Mouse (Mus musculus) hindbrain, embryonic 13.5 days (tissue): Measurements from ENCODE around the gene Satb2. TPM values are rescaled to one million over a fixed set of nuclear protein-coding genes. Genes with fewer than 3 reads are reported as not detected.

ENCODE experiments used
- ATAC-seq: fragments of 200-750 bp; cut with Nextera tagmentation; 2 replicates; pipeline ENCODE4 v1.8.0; 2017; ENCODE audit warnings: moderate TSS enrichment; ENCODE audit not compliant: low FRiP score
- H3K27ac ChIP-seq: fragments of 300-500 bp; sonication (generic); 2 replicates; pipeline ENCODE4 v1.5.1; 2015; ENCODE audit warnings: inconsistent platforms, mild to moderate bottlenecking, moderate library complexity
- H3K27me3 ChIP-seq: fragments of 300-500 bp; sonication (generic); 2 replicates; pipeline ENCODE4 v1.6.1; 2015; ENCODE audit warnings: mild to moderate bottlenecking, inconsistent platforms
- H3K36me3 ChIP-seq: fragments of 300-500 bp; sonication (generic); 2 replicates; pipeline ENCODE4 v1.6.1; 2015; ENCODE audit warnings: mild to moderate bottlenecking, inconsistent platforms
- H3K4me1 ChIP-seq: fragments of 300-500 bp; sonication (generic); replicated peaks from 2 replicates; pipeline ENCODE4 v1.6.1; 2015; ENCODE audit warnings: inconsistent platforms
- H3K4me2 ChIP-seq: fragments of 300-500 bp; sonication (generic); 2 replicates; pipeline ENCODE4 v1.6.1; 2015; ENCODE audit warnings: inconsistent platforms, mild to moderate bottlenecking, moderate library complexity
- H3K4me3 ChIP-seq: fragments of 300-500 bp; sonication (generic); 2 replicates; pipeline ENCODE4 v1.5.1; 2015; ENCODE audit warnings: mild to moderate bottlenecking, inconsistent platforms
- H3K9ac ChIP-seq: fragments of 300-500 bp; sonication (generic); 2 replicates; pipeline ENCODE4 v1.6.1; 2015; ENCODE audit warnings: mild to moderate bottlenecking, inconsistent platforms
- H3K9me3 ChIP-seq: fragments of 300-500 bp; sonication (generic); 2 replicates; pipeline ENCODE4 v1.6.1; 2016; ENCODE audit warnings: inconsistent platforms
- WGBS: fragments of 180-500 bp; shearing (Covaris S2); methylation state at CpG from one replicate; pipeline ENCODE4 v1.1.7; 2015; 5-methylcytosine and 5-hydroxymethylcytosine counted together
- polyA plus RNA-seq: library from polyadenylated mRNA; unstranded; fragments of >200 nt; fragmentation: Nextera tagmentation; extraction: Ambion mirVana; gene quantifications from 2 replicates; pipeline ENCODE4 v1.2.1, GENCODE M21; 2015

Satb2 gene
- 0.87 and 1.1 TPM in 2 replicates for polyA plus RNA-seq

DNA sequence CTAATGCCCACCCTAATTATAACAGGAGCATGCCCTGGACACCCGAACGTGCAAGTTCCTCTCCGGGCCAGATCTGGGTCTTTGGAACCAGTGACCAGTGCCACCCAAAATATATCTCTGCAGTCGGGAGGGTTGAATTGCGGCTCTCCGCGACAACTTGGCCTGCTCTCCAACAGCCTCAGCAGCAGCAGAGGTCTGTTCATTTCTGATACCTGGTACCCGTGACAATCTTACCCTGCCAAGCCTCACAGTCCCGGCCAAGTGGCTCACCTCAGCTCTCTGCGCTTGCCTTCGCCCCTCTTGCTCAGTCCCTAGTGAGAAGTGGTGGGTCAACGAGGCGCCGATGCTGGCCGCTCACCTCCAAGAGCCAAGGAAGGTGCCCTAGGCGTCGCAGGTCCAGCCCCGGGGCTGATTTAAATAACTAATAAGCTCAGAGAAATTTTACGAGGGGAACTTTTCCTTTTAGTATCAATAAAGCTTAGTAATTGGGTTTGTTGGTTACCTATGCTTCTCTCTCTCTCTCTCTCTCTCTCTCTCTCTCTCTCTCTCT lies at the start of gene Satb2:
Gene Satb2, minus strand, starts transcription at position 500 of the 550 bp plus-strand sequence.
- peak within 1 kb of the TSS; percentile 28 for H3K4me3 ChIP-seq

DNA sequence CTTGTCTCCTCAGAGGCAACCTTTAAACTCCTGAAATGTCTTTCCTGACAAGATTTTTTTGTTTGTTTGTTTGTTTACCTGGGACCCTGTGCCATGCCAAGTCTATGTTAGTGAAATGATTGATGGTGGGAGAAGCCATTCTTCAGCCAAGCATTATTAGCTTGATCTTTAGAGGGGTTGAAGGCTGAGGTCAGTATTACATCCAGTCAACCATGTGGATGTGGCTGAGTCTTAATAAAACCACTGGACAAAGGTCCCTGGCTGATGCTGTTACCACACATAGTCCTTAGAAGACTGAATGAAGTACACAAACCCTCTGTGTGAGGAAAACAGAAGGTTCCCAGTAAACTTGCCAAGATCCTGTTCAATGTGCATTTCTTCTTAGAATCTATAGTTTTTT lies 40.5 kb upstream of the Satb2 start:
- Histone ChIP-seq H3K4me2 (no peak overlapping the region), H3K36me3 (no peaks in the 10 kb centered on the region)

More for the DNA sequence above, at the start of gene Satb2:
- Histone ChIP-seq H3K4me1 (peaks cover 24% of the 10 kb centered on the region), H3K9me3 (no peaks in the 10 kb centered on the region), H3K4me2 (peak within 1 kb of the TSS; percentile 52), H3K27ac (no peak within 1 kb of the TSS), H3K27me3 (peaks cover 78% of the 10 kb centered on the region), H3K9ac (no peak within 1 kb of the TSS), H3K36me3 (no peaks in the 10 kb centered on the region)
- ATAC-seq, result no peak
- 1% methylated on average over 19 of the region's 19 CpGs for WGBS

DNA sequence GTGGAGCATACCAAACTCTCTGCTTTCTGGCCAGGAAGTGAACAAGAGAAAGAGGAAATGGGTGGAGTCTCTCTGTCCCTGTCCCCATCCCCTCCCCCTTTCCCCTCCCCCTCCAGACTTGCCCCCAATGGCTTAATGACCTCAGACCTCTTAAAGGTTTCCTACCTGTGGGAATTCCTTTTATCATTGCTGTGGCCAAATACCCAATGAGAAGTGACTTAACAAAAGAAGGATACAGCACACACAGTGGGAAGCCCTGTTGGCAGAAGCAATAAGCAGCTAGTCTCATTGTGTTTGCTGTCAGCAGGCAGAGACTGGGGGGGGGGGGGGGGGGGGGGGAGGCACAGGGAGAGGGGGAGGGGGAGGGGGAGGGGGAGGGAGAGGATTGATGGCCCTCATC lies 35.4 kb upstream of the Satb2 start:
- no peaks in the 10 kb centered on the region for H3K27me3 ChIP-seq
- no peaks in the 10 kb centered on the region for H3K9me3 ChIP-seq
- no peak overlapping the region for H3K27ac ChIP-seq
- no peak overlapping the region for H3K4me2 ChIP-seq
- no peaks in the 10 kb centered on the region for H3K36me3 ChIP-seq
- ATAC-seq, result no peak
- no peak overlapping the region for H3K9ac ChIP-seq
- no peak overlapping the region for H3K4me3 ChIP-seq
- no peaks in the 10 kb centered on the region for H3K4me1 ChIP-seq

More for the DNA sequence above, 40.5 kb upstream of the Satb2 start:
- H3K9ac ChIP-seq, result no peak overlapping the region
- H3K4me3 ChIP-seq, result no peak overlapping the region
- no peaks in the 10 kb centered on the region for H3K9me3 ChIP-seq
- no peaks in the 10 kb centered on the region for H3K4me1 ChIP-seq
- H3K27me3 ChIP-seq, result no peaks in the 10 kb centered on the region
- no peak for ATAC-seq
- no peak overlapping the region for H3K27ac ChIP-seq

DNA sequence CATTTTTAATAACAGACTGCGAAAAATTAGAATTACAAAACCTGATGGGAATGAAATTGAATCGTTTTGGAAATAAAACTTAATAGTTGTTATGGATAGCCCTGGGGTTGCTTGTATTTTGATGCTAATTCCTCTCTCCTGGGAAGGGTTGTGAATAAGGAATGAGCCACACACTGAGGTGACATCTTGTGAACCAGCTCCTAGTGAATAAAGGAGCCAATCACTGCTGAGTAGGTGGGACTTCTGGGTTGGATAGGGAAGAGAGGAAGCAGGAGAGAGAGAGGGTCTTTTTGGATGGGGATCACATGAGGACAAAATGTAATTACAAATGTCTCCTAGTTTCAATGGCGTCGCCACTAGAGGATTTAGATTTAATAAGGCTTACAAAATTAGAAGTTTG lies 30.7 kb upstream of the Satb2 start:
- WGBS, result 67% methylated on average over 4 of the region's 4 CpGs
- H3K4me2 ChIP-seq, result no peak overlapping the region
- H3K9me3 ChIP-seq, result no peaks in the 10 kb centered on the region
- no peaks in the 10 kb centered on the region for H3K4me1 ChIP-seq
- no peaks in the 10 kb centered on the region for H3K27me3 ChIP-seq
- no peak overlapping the region for H3K27ac ChIP-seq
- no peak overlapping the region for H3K4me3 ChIP-seq
- no peak overlapping the region for H3K9ac ChIP-seq
- H3K36me3 ChIP-seq, result no peaks in the 10 kb centered on the region
- no peak for ATAC-seq

DNA sequence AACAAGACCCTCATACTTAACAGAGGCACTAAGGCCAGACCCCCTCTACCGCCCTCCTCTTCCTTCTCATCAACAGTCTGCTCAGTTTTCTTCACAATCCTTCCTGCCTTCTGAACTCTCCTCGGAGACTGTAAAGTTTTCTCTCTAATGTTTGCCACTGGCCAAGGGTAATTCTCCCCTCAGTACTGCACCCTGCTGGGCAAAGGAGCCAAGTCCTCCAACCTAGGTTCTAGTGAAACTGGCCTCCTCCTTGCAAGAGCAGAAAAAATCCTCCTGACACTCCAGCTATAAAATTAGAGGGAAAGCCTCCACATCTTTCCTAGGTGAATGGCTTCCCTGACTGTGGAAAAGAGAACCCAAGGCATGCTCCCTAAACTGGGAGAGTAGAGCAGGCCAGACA lies 16.6 kb upstream of the Satb2 start:
- Histone ChIP-seq H3K27me3 (no peaks in the 10 kb centered on the region), H3K36me3 (no peaks in the 10 kb centered on the region), H3K9me3 (no peaks in the 10 kb centered on the region), H3K4me1 (no peaks in the 10 kb centered on the region), H3K4me3 (no peak overlapping the region), H3K4me2 (no peak overlapping the region), H3K27ac (no peak overlapping the region), H3K9ac (no peak overlapping the region)
- 76% methylated on average over 2 of the region's 2 CpGs for WGBS
- ATAC-seq, result no peak

DNA sequence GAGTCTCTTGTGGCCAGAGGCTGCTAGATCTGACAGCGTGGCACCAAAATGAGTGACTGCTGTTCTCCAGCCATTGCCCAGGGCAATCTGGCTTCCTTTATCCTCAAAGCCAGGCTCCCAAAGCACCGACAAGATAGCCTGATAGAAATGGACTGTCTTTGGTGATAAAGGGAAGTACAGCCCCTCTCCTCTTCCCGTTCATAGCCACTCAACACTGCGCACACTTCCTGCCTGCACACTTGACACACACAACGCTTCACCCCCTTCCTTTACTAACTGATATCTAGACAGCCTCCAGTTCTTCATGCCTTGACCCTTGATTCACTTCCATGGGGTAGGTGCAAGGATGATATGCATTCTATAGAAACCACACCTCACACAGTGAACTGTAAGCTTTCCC lies 13.9 kb upstream of the Satb2 start:
- peaks cover 12% of the 10 kb centered on the region for H3K27me3 ChIP-seq
- no peaks in the 10 kb centered on the region for H3K9me3 ChIP-seq
- no peak overlapping the region for H3K27ac ChIP-seq
- ATAC-seq, result no peak
- H3K4me2 ChIP-seq, result no peak overlapping the region
- no peaks in the 10 kb centered on the region for H3K4me1 ChIP-seq
- no peaks in the 10 kb centered on the region for H3K36me3 ChIP-seq
- 76% methylated on average over 5 of the region's 5 CpGs for WGBS
- H3K4me3 ChIP-seq, result no peak overlapping the region
- no peak overlapping the region for H3K9ac ChIP-seq

DNA sequence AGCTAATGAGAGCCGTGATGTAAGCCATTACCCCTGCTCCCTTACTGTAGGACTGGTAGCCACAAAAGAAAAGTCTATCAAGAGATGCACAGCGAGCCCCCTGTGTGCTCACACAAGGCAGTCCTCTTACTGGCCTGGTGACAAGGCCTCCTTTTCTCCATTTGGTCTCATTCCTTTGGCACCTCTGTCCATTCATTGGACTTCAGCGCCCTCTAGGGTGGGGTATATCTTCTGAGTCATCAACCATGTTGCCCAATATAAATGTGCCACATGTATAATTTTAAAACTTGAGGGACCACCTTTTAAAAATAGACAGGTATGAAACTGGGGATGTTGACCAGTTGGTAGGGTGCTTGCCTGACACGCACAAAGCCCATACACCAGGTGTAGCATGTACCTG lies 13.2 kb upstream of the Satb2 start:
- Histone ChIP-seq H3K4me2 (no peak overlapping the region), H3K27ac (no peak overlapping the region), H3K27me3 (peaks cover 19% of the 10 kb centered on the region), H3K36me3 (no peaks in the 10 kb centered on the region), H3K4me1 (no peaks in the 10 kb centered on the region), H3K9me3 (no peaks in the 10 kb centered on the region), H3K9ac (no peak overlapping the region), H3K4me3 (no peak overlapping the region)
- no peak for ATAC-seq
- 63% methylated on average over 4 of the region's 4 CpGs for WGBS

DNA sequence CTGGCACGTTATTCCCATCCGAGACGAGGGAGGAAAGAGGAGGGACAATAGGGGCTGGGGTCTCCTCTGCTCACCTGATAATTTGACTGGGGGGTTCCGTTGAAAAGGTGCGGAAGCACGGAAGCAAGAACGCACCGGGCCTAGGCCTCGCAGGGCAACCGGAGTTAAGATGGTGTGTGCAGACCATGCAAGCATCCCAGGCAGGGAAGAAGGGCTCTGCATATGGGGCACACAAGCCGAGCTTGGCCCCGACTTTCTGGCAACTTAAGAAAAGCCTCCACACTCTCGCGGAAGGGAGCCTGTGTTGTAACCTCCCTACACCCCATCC lies 6.0 kb upstream of the Satb2 start:
- Histone ChIP-seq H3K27ac (no peak overlapping the region), H3K4me3 (0 out of 2 replicates have a peak overlapping the region, but pooled peaks have one; percentile 6), H3K4me2 (peak overlapping the region; percentile 4; the same call in 1 of the 2 replicates), H3K9ac (no peak overlapping the region), H3K9me3 (no peaks in the 10 kb centered on the region), H3K4me1 (peaks cover 16% of the 10 kb centered on the region), H3K36me3 (no peaks in the 10 kb centered on the region), H3K27me3 (peaks cover 91% of the 10 kb centered on the region)
- no peak; the same call in 1 of the 2 replicates for ATAC-seq
- 8% methylated on average over 14 of the region's 14 CpGs for WGBS

DNA sequence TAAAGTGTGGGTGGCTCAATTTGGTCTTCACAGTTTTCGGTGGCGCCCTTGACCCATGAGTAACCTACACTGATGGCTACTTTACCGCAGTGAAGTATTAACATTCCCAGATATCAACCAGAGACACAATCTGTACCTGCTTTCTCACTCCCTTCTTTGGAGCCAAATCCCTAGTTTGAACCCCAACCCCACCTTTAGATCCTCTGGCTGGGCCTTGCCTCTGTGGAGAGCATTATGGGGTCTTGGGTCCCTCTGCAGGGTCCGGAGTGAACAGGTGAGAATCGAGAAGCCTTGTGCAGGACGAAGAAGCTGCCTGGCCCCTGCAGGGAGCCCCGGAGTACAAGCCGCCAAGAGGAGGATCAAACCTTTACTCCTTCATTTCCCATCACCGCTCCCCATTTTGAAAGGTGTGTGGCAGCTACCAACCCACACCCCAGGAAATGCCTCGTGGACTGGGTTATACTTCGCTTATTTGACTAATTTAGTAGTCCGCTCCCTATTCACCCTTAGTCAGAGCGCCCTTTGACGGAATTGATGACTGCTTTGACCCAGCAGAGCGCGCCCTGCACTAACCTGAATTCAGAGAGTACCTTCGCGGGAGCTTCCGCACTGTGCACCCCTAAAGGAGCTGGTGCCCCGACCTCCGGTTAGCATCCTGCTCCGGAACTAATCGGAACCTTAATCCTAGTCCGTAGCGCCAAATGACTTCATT lies 5.5 kb upstream of the Satb2 start:
- 1% methylated on average over 25 of the region's 25 CpGs for WGBS

DNA sequence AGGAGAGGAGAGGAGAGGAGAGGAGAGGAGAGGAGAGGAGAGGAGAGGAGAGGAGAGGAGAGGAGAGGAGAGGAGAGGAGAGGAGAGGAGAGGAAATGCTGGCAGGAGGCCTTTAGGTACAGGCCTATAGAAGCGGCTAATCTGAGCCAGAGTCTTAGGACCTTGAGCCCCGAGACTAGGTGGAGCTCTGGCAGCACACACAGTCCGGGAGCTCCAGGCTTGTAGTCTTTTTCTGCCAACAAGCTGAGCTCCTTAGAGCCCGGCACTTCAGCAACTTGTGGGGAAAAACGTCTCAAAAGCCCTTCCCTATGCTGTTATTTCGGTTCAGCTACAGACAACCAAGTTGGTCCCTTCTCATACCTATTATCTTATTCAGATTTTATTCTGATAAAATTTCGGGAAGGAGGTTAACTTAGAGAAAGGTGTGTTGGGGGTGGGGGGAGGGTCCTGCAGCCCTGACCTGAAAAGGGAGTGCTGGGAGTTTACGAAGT lies 4.7 kb upstream of the Satb2 start:
- Histone ChIP-seq H3K4me2 (no peak overlapping the region), H3K4me3 (no peak overlapping the region), H3K4me1 (peaks cover 16% of the 10 kb centered on the region), H3K36me3 (no peaks in the 10 kb centered on the region), H3K9me3 (no peaks in the 10 kb centered on the region), H3K27me3 (peaks cover 90% of the 10 kb centered on the region), H3K27ac (no peak overlapping the region), H3K9ac (no peak overlapping the region)
- no peak for ATAC-seq
- 2% methylated on average over 8 of the region's 8 CpGs for WGBS

More for the DNA sequence above, 5.5 kb upstream of the Satb2 start:
- H3K9me3 ChIP-seq, result no peaks in the 10 kb centered on the region
- no peak for ATAC-seq
- 0 out of 2 replicates have a peak overlapping the region, but pooled peaks have one; percentile 6 for H3K4me3 ChIP-seq
- no peak overlapping the region for H3K27ac ChIP-seq
- peaks cover 16% of the 10 kb centered on the region for H3K4me1 ChIP-seq
- no peaks in the 10 kb centered on the region for H3K36me3 ChIP-seq
- H3K9ac ChIP-seq, result no peak overlapping the region
- peak overlapping the region; percentile 4; the same call in 1 of the 2 replicates for H3K4me2 ChIP-seq
- H3K27me3 ChIP-seq, result peaks cover 92% of the 10 kb centered on the region

DNA sequence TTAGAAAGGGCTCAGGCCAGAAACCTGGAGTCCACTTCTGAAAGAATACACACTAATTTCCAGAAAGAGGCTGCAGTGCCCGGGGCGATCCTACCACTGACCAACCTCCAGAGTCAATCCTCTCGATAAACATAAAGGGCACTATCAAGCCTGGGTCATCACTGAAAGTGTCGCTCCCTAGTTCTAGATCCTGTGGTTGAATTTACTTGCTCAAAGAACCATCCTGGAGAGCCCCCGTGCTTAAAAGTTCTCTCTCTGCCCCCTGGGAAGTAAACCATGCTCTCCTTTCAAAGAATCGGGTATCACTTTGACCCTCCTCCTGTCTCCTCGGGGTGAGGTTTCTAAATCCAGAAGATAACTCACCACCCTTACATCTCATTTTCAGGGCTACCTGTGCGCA lies 4.2 kb upstream of the Satb2 start:
- no peak overlapping the region for H3K9ac ChIP-seq
- H3K4me3 ChIP-seq, result no peak overlapping the region
- peaks cover 18% of the 10 kb centered on the region for H3K4me1 ChIP-seq
- no peak overlapping the region for H3K27ac ChIP-seq
- under 1% methylated on average over 8 of the region's 8 CpGs for whole genome bisulfite sequencing
- no peaks in the 10 kb centered on the region for H3K9me3 ChIP-seq
- peaks cover 92% of the 10 kb centered on the region for H3K27me3 ChIP-seq
- no peak for ATAC-seq
- no peaks in the 10 kb centered on the region for H3K36me3 ChIP-seq
- H3K4me2 ChIP-seq, result no peak overlapping the region

DNA sequence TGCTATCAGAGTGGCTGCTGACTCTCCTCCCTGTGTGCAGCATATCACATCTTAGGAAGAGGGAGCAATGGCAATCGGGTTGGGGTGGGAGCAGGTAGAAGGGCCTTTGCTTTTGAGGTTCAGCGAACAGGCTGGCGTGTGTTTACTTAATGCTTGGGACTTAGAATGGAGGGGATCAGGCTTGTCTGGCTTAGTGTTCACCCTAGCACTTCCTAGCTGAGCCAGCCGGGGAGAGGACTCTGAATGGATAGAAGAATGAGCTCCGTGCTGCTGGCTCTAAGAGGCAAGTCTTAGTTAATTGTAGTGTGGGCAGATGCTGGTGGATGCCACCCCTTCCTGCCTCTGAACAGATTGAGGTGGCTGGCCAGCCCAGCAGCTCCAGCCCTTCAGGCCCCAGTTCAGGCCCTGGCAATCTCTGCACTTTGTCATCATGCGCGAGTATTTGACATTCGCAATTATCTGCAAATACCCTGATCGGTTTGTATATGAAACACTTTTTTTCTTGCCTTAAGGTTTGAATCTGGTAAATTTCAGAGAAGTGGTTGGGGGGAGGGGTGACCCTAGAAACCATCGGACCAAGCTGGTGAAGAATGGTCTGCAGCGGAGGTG lies 3.6 kb upstream of the Satb2 start:
- H3K4me1 ChIP-seq, result peaks cover 24% of the 10 kb centered on the region
- H3K4me3 ChIP-seq, result no peak overlapping the region
- no peak overlapping the region for H3K4me2 ChIP-seq
- 2% methylated on average over 11 of the region's 11 CpGs for WGBS
- ATAC-seq, result no peak
- H3K9me3 ChIP-seq, result no peaks in the 10 kb centered on the region
- no peaks in the 10 kb centered on the region for H3K36me3 ChIP-seq
- no peak overlapping the region for H3K9ac ChIP-seq
- peaks cover 92% of the 10 kb centered on the region for H3K27me3 ChIP-seq
- no peak overlapping the region for H3K27ac ChIP-seq

DNA sequence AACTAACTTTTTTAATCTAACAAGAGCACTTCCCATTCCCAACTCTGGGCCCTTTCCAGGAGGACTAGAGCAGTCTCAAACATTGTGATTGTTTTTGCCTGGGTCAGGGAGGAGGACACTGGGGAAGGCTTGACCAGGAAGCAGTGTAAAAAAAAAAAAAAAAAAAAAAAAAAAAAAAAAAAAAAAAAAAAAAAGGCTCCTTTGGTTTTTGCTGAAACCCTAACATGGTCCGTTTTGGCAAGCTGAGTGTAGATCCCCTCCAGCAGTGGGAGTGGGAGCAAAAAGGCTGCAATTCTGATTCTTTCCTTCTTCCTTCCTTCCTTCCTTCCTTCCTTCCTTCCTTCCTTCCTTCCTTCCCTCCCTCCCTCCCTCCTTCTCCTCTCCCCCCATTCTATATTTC lies 3.1 kb upstream of the Satb2 start:
- no peak for ATAC-seq
- Histone ChIP-seq H3K4me1 (peaks cover 29% of the 10 kb centered on the region), H3K4me3 (no peak overlapping the region), H3K9ac (no peak overlapping the region), H3K9me3 (no peaks in the 10 kb centered on the region), H3K27ac (no peak overlapping the region), H3K4me2 (no peak overlapping the region), H3K36me3 (no peaks in the 10 kb centered on the region), H3K27me3 (peaks cover 92% of the 10 kb centered on the region)
- 0% methylated on average over 1 of the region's 1 CpGs for WGBS
